Mouse (Mus musculus): ENCODE results near the gene Hirip3. TPM values are rescaled to one million over a fixed set of nuclear protein-coding genes. Genes with fewer than 3 reads are reported as not detected.

The Hirip3 gene
- polyA plus RNA-seq, 1 experiment from 2014 or later, result 14.3 TPM

GRCm38 (mm10) chr7:126831539-126831938 is 30.2 kb upstream of the Hirip3 start, which contains the start of gene 4930451I11Rik:
TSS of gene 4930451I11Rik (minus strand) at chr7:126831639.
- Histone ChIP-seq H3K4me2 (peak within 1 kb of the TSS; percentile 60), H3K27me3 (peaks cover 26% of the 10 kb centered on the region), H3K9ac (0 out of 2 replicates have a peak within 1 kb of the TSS, but pooled peaks have one; percentile 19), H3K36me3 (no peaks in the 10 kb centered on the region), H3K27ac (no peak within 1 kb of the TSS), H3K4me3 (peak within 1 kb of the TSS; percentile 40), H3K9me3 (replicated peaks) (no peaks in the 10 kb centered on the region), H3K4me1 (replicated peaks) (peaks cover 5% of the 10 kb centered on the region)
- no peak for ATAC-seq (replicated peaks; ENCODE audit: insufficient number of reproducible peaks, insufficient read depth, low FRiP score, low read depth)
- 60% methylated on average over 5 of the region's 5 CpGs for WGBS

GRCm38 (mm10) chr7:126832036-126832598 is 29.7 kb upstream of the Hirip3 start:
- H3K4me1 ChIP-seq (replicated peaks), result peaks cover 5% of the 10 kb centered on the region
- H3K36me3 ChIP-seq, result no peaks in the 10 kb centered on the region
- 0 out of 2 replicates have a peak overlapping the region, but pooled peaks have one; percentile 19 for H3K9ac ChIP-seq
- ATAC-seq (replicated peaks; ENCODE audit: insufficient number of reproducible peaks, insufficient read depth, low FRiP score, low read depth), result peak; percentile 77
- peak overlapping the region; percentile 60 for H3K4me2 ChIP-seq
- H3K27ac ChIP-seq, result no peak overlapping the region
- peaks cover 26% of the 10 kb centered on the region for H3K27me3 ChIP-seq
- peak overlapping the region; percentile 40 for H3K4me3 ChIP-seq
- H3K9me3 ChIP-seq (replicated peaks), result no peaks in the 10 kb centered on the region
- WGBS, result under 1% methylated on average over 21 of the region's 21 CpGs

- Histone ChIP-seq H3K4me2 (no peak overlapping the region), H3K9me3 (replicated peaks) (no peaks in the 10 kb centered on the region), H3K27me3 (peaks cover 19% of the 10 kb centered on the region), H3K36me3 (no peaks in the 10 kb centered on the region), H3K4me1 (replicated peaks) (peaks cover 5% of the 10 kb centered on the region), H3K4me3 (no peak overlapping the region), H3K9ac (no peak overlapping the region), H3K27ac (no peak overlapping the region)
- 83% methylated on average over 1 of the region's 1 CpGs for WGBS
- no peak for ATAC-seq (replicated peaks; ENCODE audit: insufficient number of reproducible peaks, insufficient read depth, low FRiP score, low read depth)
These were observed 28.5 kb upstream of the Hirip3 start for GRCm38 (mm10) chr7:126833294-126833693.

GRCm38 (mm10) chr7:126843276-126843675 is 18.5 kb upstream of the Hirip3 start:
- H3K36me3 ChIP-seq, result no peaks in the 10 kb centered on the region
- no peak for ATAC-seq (replicated peaks; ENCODE audit: insufficient number of reproducible peaks, insufficient read depth, low FRiP score, low read depth)
- H3K27ac ChIP-seq, result no peak overlapping the region
- H3K9ac ChIP-seq, result no peak overlapping the region
- H3K27me3 ChIP-seq, result peaks cover 19% of the 10 kb centered on the region
- 65% methylated on average over 9 of the region's 9 CpGs for WGBS
- no peak overlapping the region for H3K4me3 ChIP-seq
- peaks cover 13% of the 10 kb centered on the region for H3K4me1 ChIP-seq (replicated peaks)
- no peak overlapping the region for H3K4me2 ChIP-seq
- H3K9me3 ChIP-seq (replicated peaks), result no peaks in the 10 kb centered on the region; the same call in 1 of the 2 replicates

- Histone ChIP-seq H3K9me3 (replicated peaks) (no peaks in the 10 kb centered on the region; the same call in 1 of the 2 replicates), H3K4me2 (no peak overlapping the region), H3K27me3 (peaks cover 37% of the 10 kb centered on the region), H3K4me1 (replicated peaks) (peaks cover 19% of the 10 kb centered on the region), H3K27ac (no peak overlapping the region), H3K36me3 (no peaks in the 10 kb centered on the region), H3K4me3 (no peak overlapping the region), H3K9ac (no peak overlapping the region)
- no peak for ATAC-seq (replicated peaks; ENCODE audit: insufficient number of reproducible peaks, insufficient read depth, low FRiP score, low read depth)
- WGBS, result 91% methylated on average over 2 of the region's 2 CpGs
These were observed 16.3 kb upstream of the Hirip3 start for GRCm38 (mm10) chr7:126845516-126845915.

- peaks cover 6% of the 10 kb centered on the region for H3K36me3 ChIP-seq
- peaks cover 37% of the 10 kb centered on the region for H3K27me3 ChIP-seq
- no peak within 1 kb of the TSS for H3K27ac ChIP-seq
- peak within 1 kb of the TSS; percentile 97 for H3K4me2 ChIP-seq
- peaks cover 19% of the 10 kb centered on the region for H3K4me1 ChIP-seq (replicated peaks)
- peak within 1 kb of the TSS; percentile 59 for H3K9ac ChIP-seq
- no peak for ATAC-seq (replicated peaks; ENCODE audit: insufficient number of reproducible peaks, insufficient read depth, low FRiP score, low read depth)
- no peaks in the 10 kb centered on the region for H3K9me3 ChIP-seq (replicated peaks)
- WGBS, result 37% methylated on average over 4 of the region's 4 CpGs
- H3K4me3 ChIP-seq, result peak within 1 kb of the TSS; percentile 50
These were observed 14.7 kb upstream of the Hirip3 start, which contains the start of gene Doc2a for GRCm38 (mm10) chr7:126847116-126847420. TSS of gene Doc2a (plus strand) at chr7:126847416.

- Histone ChIP-seq H3K9me3 (replicated peaks) (no peaks in the 10 kb centered on the region), H3K36me3 (peaks cover 13% of the 10 kb centered on the region), H3K27me3 (peaks cover 37% of the 10 kb centered on the region), H3K27ac (no peak overlapping the region), H3K9ac (peak overlapping the region; percentile 59), H3K4me2 (peak overlapping the region; percentile 97), H3K4me3 (peak overlapping the region; percentile 50), H3K4me1 (replicated peaks) (peaks cover 19% of the 10 kb centered on the region)
- WGBS, result 2% methylated on average over 72 of the region's 74 CpGs
- ATAC-seq (replicated peaks; ENCODE audit: insufficient number of reproducible peaks, insufficient read depth, low FRiP score, low read depth), result no peak; the same call in 1 of the 2 replicates
These were observed 14.1 kb upstream of the Hirip3 start for GRCm38 (mm10) chr7:126847421-126848398.

GRCm38 (mm10) chr7:126848794-126849193 is 13.0 kb upstream of the Hirip3 start:
- H3K4me2 ChIP-seq, result 0 out of 2 replicates have a peak overlapping the region, but pooled peaks have one; percentile 97
- peaks cover 37% of the 10 kb centered on the region for H3K27me3 ChIP-seq
- 28% methylated on average over 10 of the region's 10 CpGs for WGBS
- no peak overlapping the region for H3K9ac ChIP-seq
- ATAC-seq (replicated peaks; ENCODE audit: insufficient number of reproducible peaks, insufficient read depth, low FRiP score, low read depth), result no peak
- H3K27ac ChIP-seq, result no peak overlapping the region
- peak overlapping the region; percentile 50; the same call in 1 of the 2 replicates for H3K4me3 ChIP-seq
- H3K4me1 ChIP-seq (replicated peaks), result peaks cover 19% of the 10 kb centered on the region
- peaks cover 24% of the 10 kb centered on the region for H3K36me3 ChIP-seq
- H3K9me3 ChIP-seq (replicated peaks), result no peaks in the 10 kb centered on the region

GRCm38 (mm10) chr7:126850161-126850560 is 11.6 kb upstream of the Hirip3 start:
- no peak overlapping the region for H3K4me2 ChIP-seq
- no peak overlapping the region for H3K9ac ChIP-seq
- no peak overlapping the region for H3K27ac ChIP-seq
- WGBS, result 59% methylated on average over 6 of the region's 6 CpGs
- peaks cover 30% of the 10 kb centered on the region for H3K36me3 ChIP-seq
- peaks cover 19% of the 10 kb centered on the region for H3K4me1 ChIP-seq (replicated peaks)
- ATAC-seq (replicated peaks; ENCODE audit: insufficient number of reproducible peaks, insufficient read depth, low FRiP score, low read depth), result no peak
- peaks cover 37% of the 10 kb centered on the region for H3K27me3 ChIP-seq
- no peak overlapping the region for H3K4me3 ChIP-seq
- no peaks in the 10 kb centered on the region for H3K9me3 ChIP-seq (replicated peaks)

- Histone ChIP-seq H3K27me3 (peaks cover 37% of the 10 kb centered on the region), H3K9me3 (replicated peaks) (no peaks in the 10 kb centered on the region), H3K27ac (no peak overlapping the region), H3K4me1 (replicated peaks) (peaks cover 19% of the 10 kb centered on the region), H3K9ac (no peak overlapping the region), H3K4me3 (no peak overlapping the region), H3K36me3 (peaks cover 39% of the 10 kb centered on the region), H3K4me2 (no peak overlapping the region)
- WGBS, result 49% methylated on average over 12 of the region's 12 CpGs
- ATAC-seq (replicated peaks; ENCODE audit: insufficient number of reproducible peaks, insufficient read depth, low FRiP score, low read depth), result no peak
These were observed 10.6 kb upstream of the Hirip3 start for GRCm38 (mm10) chr7:126851192-126851591.

GRCm38 (mm10) chr7:126853454-126853853 is 8.3 kb upstream of the Hirip3 start:
- peaks cover 16% of the 10 kb centered on the region for H3K27me3 ChIP-seq
- no peak overlapping the region for H3K27ac ChIP-seq
- ATAC-seq (replicated peaks; ENCODE audit: insufficient number of reproducible peaks, insufficient read depth, low FRiP score, low read depth), result no peak
- H3K9me3 ChIP-seq (replicated peaks), result no peaks in the 10 kb centered on the region
- peaks cover 52% of the 10 kb centered on the region for H3K36me3 ChIP-seq
- no peak overlapping the region for H3K4me2 ChIP-seq
- WGBS, result 87% methylated on average over 5 of the region's 5 CpGs
- no peak overlapping the region for H3K9ac ChIP-seq
- H3K4me1 ChIP-seq (replicated peaks), result peaks cover 4% of the 10 kb centered on the region
- no peak overlapping the region for H3K4me3 ChIP-seq

Data from heart, embryonic 15.5 days (tissue).